Mouse (Mus musculus): ENCODE measurements around the gene Psap.
A peak's percentile ranks its signal among the peaks of the same experiment; 100 is the strongest.

Gene Psap

GRCm38 (mm10) chr10:60287726-60288125 lies 10.3 kb downstream of the Psap start:
- no peak for DNase-seq (ENCODE audit: extremely low spot score)

DNA sequence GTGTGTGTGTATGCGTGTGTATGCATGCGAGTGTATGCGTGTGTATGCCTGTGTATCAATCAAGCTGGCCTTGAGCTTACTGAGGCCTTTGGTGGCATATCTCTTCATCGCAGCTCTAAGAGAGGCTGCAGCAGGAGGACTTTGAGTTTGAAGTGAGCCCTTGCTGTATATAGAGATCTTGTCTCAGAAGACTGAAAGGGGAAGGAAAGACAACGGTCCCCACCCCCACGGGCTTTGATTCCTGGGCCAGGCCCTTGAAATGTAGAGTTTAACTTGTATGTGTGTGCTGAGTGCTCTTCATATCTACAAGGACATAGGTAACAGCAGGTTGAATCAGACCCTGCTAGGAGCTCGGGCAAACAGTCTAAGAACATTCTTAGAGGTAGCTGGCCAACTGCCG lies 11.8 kb downstream of the Psap start:
- no peak for DNase-seq (ENCODE audit: extremely low spot score)

- no peak for DNase-seq (ENCODE audit: extremely low spot score)
These were observed 12.8 kb downstream of the Psap start for GRCm38 (mm10) chr10:60290026-60290738.

DNA sequence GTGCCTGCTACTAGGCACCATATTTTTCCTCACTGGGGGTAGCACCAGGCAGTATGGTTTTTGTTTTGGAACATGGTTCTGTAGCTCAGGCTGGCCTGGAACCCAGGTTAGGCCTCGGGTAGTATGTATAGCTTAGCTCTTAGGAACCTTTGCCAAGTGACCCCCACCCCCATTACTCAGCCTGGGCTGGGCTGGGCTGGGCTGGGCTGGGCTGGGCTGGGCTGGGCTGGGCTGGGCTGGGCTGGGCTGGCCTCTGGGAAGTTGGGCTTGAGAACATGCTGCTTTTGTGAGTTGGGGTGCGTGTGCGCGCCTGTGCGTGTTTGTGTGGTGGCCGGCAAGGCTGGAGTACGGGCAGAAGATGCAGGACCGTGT lies 13.3 kb downstream of the Psap start:
- DNase-seq (ENCODE audit: extremely low spot score): no peak

DNA sequence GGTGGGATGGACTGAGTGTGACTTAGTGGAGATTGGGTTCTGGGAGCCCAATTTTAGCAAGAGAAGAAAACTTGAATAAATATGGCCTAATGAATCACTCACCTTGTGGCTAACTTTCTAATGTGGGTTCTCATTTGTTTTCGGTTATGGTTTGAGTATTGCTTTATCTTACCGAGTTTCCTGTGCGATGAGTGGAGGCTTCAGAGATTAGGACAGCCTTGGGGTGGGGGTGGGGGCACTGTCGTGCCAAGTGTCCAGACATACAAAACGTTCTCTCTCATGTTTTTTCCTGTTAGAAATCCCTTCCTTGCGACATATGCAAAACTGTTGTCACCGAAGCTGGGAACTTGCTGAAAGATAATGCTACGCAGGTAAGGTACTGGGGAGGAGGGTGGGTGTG lies 14.8 kb downstream of the Psap start:
- DNase-seq (ENCODE audit: extremely low spot score): no peak

GRCm38 (mm10) chr10:60294621-60295020 lies 17.2 kb downstream of the Psap start:
- no peak for DNase-seq (ENCODE audit: extremely low spot score)

- no peak for DNase-seq (ENCODE audit: extremely low spot score)
These were observed 17.9 kb downstream of the Psap start for GRCm38 (mm10) chr10:60295356-60295755.

- DNase-seq (ENCODE audit: extremely low spot score): no peak
These were observed 18.6 kb downstream of the Psap start for GRCm38 (mm10) chr10:60296027-60296426.

DNA sequence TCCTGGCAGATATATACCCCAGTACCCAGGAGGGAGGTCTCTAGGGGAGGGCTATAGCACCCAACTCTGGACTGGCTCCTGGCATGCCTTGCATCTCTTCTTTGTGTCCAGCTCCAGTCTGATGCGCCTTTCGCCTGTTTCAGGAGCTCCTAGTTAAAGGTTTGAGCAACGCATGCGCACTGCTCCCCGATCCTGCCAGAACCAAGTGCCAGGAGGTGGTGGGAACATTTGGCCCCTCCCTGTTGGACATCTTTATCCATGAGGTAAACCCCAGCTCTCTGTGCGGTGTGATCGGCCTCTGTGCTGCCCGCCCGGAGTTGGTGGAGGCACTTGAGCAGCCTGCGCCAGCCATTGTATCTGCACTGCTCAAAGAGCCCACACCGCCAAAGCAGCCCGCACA lies 22.2 kb downstream of the Psap start:
- no peak for DNase-seq (ENCODE audit: extremely low spot score)

DNA sequence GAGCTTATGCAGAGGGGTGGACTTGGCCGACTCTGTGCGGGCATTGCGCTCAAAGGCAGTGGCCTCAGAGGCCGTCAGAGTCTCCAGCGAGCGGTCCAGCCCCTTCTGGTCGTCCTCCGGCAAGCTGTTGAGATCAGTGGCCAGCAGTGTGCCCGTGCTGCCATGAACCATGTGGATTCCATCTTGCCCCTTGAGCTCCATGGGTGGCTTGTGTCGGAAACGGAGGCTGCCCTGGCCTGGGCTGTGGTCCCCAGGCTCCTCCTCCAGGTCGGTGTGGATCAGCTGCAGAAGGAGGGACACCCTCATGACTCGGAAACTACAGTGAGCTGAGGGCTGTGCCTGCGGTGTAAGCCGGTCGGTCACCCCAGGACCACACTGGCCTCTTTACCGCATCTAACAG lies 26.0 kb downstream of the Psap start:
- no peak for DNase-seq (ENCODE audit: extremely low spot score)

- peak; percentile 81 for DNase-seq (ENCODE audit: extremely low spot score)
These were observed 27.6 kb downstream of the Psap start for GRCm38 (mm10) chr10:60304854-60305628.

DNA sequence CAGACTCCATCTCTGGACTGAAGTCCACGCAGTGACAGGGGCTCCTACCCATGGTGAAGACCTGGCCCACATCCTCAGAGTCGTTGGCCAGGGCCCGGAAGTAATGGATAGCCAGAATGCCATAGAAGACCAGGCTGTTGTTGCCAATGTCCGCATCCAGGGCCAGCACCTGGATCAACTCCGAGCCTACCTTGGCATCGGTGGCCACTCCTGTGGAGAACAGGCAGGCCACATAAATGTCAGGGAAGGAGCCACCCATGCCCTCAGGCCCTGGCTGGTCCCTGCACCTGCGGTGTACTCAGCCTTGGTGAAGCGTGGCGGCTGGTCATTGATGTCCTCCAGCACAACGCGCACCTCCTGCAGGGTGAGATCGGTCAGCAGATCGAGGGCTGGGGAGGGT lies 33.2 kb downstream of the Psap start:
- DNase-seq (ENCODE audit: extremely low spot score): no peak

GRCm38 (mm10) chr10:60313606-60314005 lies 36.2 kb downstream of the Psap start:
- no peak for DNase-seq (ENCODE audit: extremely low spot score)

- DNase-seq (ENCODE audit: extremely low spot score): no peak
These were observed 38.7 kb downstream of the Psap start for GRCm38 (mm10) chr10:60316166-60316565.

GRCm38 (mm10) chr10:60328963-60329650 lies 51.7 kb downstream of the Psap start:
- DNase-seq (ENCODE audit: extremely low spot score): no peak

DNA sequence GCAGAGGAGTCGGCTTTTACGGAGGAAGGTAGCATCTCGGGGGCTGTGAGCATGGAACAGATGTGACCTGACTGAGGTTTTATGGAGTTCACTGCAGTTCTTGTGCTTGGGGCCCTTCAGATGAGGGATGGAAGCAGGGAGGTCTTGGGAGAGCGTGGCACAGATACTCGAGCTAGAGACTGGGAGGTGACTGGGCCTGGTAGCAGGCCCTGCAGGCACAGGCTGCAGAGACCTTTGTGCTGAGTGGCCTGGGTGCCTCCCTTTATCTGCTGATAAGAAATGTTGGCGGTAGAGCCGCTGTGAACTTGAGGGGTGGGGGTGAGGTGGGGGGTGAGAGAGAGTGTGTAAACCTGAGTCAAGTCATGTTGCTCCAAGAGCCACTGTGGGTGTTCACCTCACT lies 57.2 kb downstream of the Psap start:
- DNase-seq (ENCODE audit: extremely low spot score): no peak

DNA sequence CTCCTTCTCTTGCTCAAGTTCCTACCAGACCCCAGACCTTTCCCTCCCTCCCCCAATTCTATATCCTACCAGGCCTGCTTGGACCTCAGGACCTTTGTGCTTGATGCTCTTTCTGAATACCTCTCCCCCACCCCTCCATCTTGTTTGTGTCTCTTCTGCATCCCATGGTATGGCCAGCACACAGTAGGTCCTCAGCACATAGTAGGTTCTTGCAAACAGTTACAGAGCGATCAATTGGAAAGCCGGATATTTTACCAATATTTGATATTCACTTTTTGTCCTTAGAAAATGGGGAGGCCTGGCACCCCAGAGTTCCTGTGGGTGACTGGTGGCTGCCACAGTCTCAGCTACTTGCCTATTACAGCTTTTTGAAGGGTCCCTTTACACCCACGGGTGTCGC lies 57.6 kb downstream of the Psap start:
- DNase-seq (ENCODE audit: extremely low spot score): no peak

- no peak for DNase-seq (ENCODE audit: extremely low spot score)
These were observed 64.1 kb downstream of the Psap start for GRCm38 (mm10) chr10:60341528-60341927.

DNA sequence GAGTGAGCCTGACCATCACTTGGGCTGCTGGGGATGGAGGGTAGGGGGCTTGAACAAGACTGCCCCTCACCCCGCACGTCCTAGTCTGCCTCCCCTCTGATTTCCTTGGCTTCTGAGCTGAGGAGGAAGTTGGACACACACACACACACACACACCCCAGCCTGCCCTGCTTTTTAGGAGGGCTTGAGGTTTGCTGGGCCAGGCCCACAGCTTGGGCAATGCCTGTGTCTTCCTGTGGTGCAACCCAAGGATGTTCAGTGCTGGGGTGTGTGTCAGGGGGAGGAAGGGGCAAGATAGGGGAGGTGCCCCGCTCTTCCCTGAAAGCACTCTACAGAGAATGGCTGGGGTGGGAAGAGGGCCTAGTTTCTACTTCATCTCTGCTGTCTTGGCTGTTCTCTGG lies 66.7 kb downstream of the Psap start:
- DNase-seq (ENCODE audit: extremely low spot score): no peak

DNA sequence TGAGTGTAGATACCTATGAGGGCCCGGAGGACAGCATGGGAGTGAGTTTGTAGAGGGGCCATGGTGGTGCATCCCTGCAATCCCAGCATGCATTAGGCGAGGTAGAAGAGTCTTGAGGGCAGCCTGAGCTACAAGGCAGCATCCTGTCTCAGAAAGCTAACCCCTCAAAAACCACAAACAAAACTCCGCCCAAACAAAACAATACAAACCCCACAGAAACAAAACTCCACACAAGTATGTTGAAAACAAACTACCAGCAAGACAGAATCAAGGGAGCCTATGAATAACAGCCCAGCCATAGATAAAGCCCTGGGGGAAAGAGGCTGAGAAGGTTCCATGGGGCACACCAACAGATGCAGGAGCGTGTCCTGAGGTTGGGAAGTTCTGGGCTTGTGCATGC lies 68.6 kb downstream of the Psap start:
- no peak for DNase-seq (ENCODE audit: extremely low spot score)

- peak; percentile 89 for DNase-seq (ENCODE audit: extremely low spot score)
These were observed 69.4 kb downstream of the Psap start, which contains the start of gene Vsir for GRCm38 (mm10) chr10:60346701-60347405. TSS of gene Vsir (plus strand) at chr10:60346851.

Measured in embryo, embryonic 9.5 days (tissue).